Mouse (Mus musculus): ENCODE results near the gene Cdk6. TPM values are rescaled to one million over a fixed set of nuclear protein-coding genes. Genes with fewer than 3 reads are reported as not detected.
A peak's percentile ranks its signal among the peaks of the same experiment; 100 is the strongest.
"Not testable (repeated sequence)": the region's sequence is repeated elsewhere in the genome, so short reads cannot be mapped to it uniquely, and the experiment has no call there.

Cdk6 gene
- polyA plus RNA-seq, 1 experiment from 2014 or later, result 17.8 TPM

- Histone ChIP-seq H3K27me3 (ENCODE audit: control insufficient read depth, insufficient read depth, low read length) (no peaks in the 10 kb centered on the region), H3K27ac (ENCODE audit: low read depth, low read length) (no peak overlapping the region), H3K4me3 (ENCODE audit: low read depth, low read length) (no peak overlapping the region), H3K9ac (ENCODE audit: low read depth, low read length) (no peak overlapping the region), H3K4me1 (replicated peaks; ENCODE audit: control insufficient read depth, insufficient read depth, low read length) (no peaks in the 10 kb centered on the region), H3K36me3 (ENCODE audit: control insufficient read depth, insufficient read depth, low read length) (no peaks in the 10 kb centered on the region), H3K4me2 (replicated peaks; ENCODE audit: low read depth, low read length) (no peak overlapping the region), H3K9me3 (ENCODE audit: control insufficient read depth, low read length) (no peaks in the 10 kb centered on the region)
- no peak for ATAC-seq (ENCODE audit: low FRiP score)
- DNase-seq (ENCODE audit: low spot score), result no peak
- 96% methylated on average over 10 of the region's 10 CpGs for WGBS
Measured at GRCm38 (mm10) chr5:3522826-3523225, 181.5 kb downstream of the Cdk6 start.

- DNase-seq (ENCODE audit: low spot score) (peak; percentile 51), ATAC-seq (ENCODE audit: low FRiP score) (peak; percentile 89)
- H3K4me1 ChIP-seq (replicated peaks; ENCODE audit: control insufficient read depth, insufficient read depth, low read length), result no peaks in the 10 kb centered on the region
- no peaks in the 10 kb centered on the region for H3K9me3 ChIP-seq (ENCODE audit: control insufficient read depth, low read length)
- no peaks in the 10 kb centered on the region for H3K36me3 ChIP-seq (ENCODE audit: control insufficient read depth, insufficient read depth, low read length)
- no peak overlapping the region for H3K9ac ChIP-seq (ENCODE audit: low read depth, low read length)
- no peak overlapping the region for H3K27ac ChIP-seq (ENCODE audit: low read depth, low read length)
- WGBS, result 36% methylated on average over 5 of the region's 5 CpGs
- no peak overlapping the region for H3K4me3 ChIP-seq (ENCODE audit: low read depth, low read length)
- no peak overlapping the region for H3K4me2 ChIP-seq (replicated peaks; ENCODE audit: low read depth, low read length)
- H3K27me3 ChIP-seq (ENCODE audit: control insufficient read depth, insufficient read depth, low read length), result no peaks in the 10 kb centered on the region
Measured at GRCm38 (mm10) chr5:3527041-3527691, 185.9 kb downstream of the Cdk6 start.

GRCm38 (mm10) chr5:3529585-3530189, 188.4 kb downstream of the Cdk6 start:
- no peaks in the 10 kb centered on the region for H3K27me3 ChIP-seq (ENCODE audit: control insufficient read depth, insufficient read depth, low read length)
- no peak overlapping the region for H3K4me2 ChIP-seq (replicated peaks; ENCODE audit: low read depth, low read length)
- no peak for DNase-seq (ENCODE audit: low spot score)
- H3K4me3 ChIP-seq (ENCODE audit: low read depth, low read length), result no peak overlapping the region
- H3K9ac ChIP-seq (ENCODE audit: low read depth, low read length), result no peak overlapping the region
- H3K9me3 ChIP-seq (ENCODE audit: control insufficient read depth, low read length), result no peaks in the 10 kb centered on the region
- no peaks in the 10 kb centered on the region for H3K36me3 ChIP-seq (ENCODE audit: control insufficient read depth, insufficient read depth, low read length)
- 77% methylated on average over 10 of the region's 10 CpGs for WGBS
- no peak overlapping the region for H3K27ac ChIP-seq (ENCODE audit: low read depth, low read length)
- H3K4me1 ChIP-seq (replicated peaks; ENCODE audit: control insufficient read depth, insufficient read depth, low read length), result no peaks in the 10 kb centered on the region
- no peak for ATAC-seq (ENCODE audit: low FRiP score)

GRCm38 (mm10) chr5:3532048-3532447, 190.8 kb downstream of the Cdk6 start:
- not testable (repeated sequence) for H3K4me1 ChIP-seq (replicated peaks; ENCODE audit: control insufficient read depth, insufficient read depth, low read length); H3K27ac ChIP-seq (ENCODE audit: low read depth, low read length); H3K36me3 ChIP-seq (ENCODE audit: control insufficient read depth, insufficient read depth, low read length); H3K27me3 ChIP-seq (ENCODE audit: control insufficient read depth, insufficient read depth, low read length); H3K9me3 ChIP-seq (ENCODE audit: control insufficient read depth, low read length); H3K4me3 ChIP-seq (ENCODE audit: low read depth, low read length); H3K9ac ChIP-seq (ENCODE audit: low read depth, low read length); ATAC-seq (ENCODE audit: low FRiP score); DNase-seq (ENCODE audit: low spot score); H3K4me2 ChIP-seq (replicated peaks; ENCODE audit: low read depth, low read length)

- H3K27me3 ChIP-seq (ENCODE audit: control insufficient read depth, insufficient read depth, low read length), result no peaks in the 10 kb centered on the region
- H3K9ac ChIP-seq (ENCODE audit: low read depth, low read length), result no peak overlapping the region
- H3K4me3 ChIP-seq (ENCODE audit: low read depth, low read length), result no peak overlapping the region
- no peaks in the 10 kb centered on the region for H3K4me1 ChIP-seq (replicated peaks; ENCODE audit: control insufficient read depth, insufficient read depth, low read length)
- H3K9me3 ChIP-seq (ENCODE audit: control insufficient read depth, low read length), result no peaks in the 10 kb centered on the region
- 78% methylated on average over 3 of the region's 3 CpGs for WGBS
- DNase-seq (ENCODE audit: low spot score) (no peak), ATAC-seq (ENCODE audit: low FRiP score) (no peak)
- no peaks in the 10 kb centered on the region for H3K36me3 ChIP-seq (ENCODE audit: control insufficient read depth, insufficient read depth, low read length)
- no peak overlapping the region for H3K27ac ChIP-seq (ENCODE audit: low read depth, low read length)
- no peak overlapping the region for H3K4me2 ChIP-seq (replicated peaks; ENCODE audit: low read depth, low read length)
Measured at GRCm38 (mm10) chr5:3536592-3537212, 195.4 kb downstream of the Cdk6 start.

DNA sequence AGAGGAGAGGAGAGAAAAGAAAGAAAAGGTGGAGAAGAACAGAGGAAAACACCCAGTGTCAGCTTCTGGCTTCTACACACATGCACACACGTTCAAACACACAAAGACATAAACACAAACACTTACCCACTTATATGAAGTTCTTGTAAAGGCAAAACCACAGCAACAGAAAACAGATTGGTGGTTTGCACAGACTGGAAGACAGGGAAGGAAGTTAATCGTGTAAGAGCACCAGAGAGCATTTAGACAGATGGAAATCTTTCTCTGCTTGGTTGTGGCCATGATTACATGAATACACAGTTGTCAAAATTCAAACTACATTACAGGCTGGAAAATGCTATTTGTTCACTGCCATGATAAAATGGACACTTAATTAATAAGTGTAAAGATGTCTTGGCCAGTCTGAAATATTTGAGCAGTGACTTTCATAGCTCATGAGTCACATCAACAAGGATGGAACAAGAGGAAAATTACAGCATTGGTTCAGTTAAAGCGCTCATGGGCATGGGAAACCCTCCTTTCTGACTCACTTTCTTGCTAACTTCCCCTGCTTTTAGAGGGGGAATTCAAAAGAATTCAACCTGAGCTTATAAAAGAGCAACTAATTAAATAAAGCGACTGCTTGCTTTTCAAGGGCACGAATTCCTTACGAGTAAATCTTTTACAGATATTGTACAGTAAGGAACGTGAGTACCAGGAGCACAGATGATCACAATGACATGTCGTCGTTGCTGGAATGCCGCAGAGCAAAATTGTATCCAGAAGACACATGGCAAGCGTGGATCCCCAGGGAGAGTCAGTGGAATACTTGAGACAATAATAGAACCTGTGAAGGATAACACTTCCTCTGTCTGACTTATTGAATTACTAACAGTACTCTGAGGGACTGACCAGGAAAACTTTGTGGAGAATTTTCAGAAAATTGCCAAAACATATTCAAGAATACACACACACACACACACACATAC, 197.5 kb downstream of the Cdk6 start:
- Histone ChIP-seq H3K9me3 (ENCODE audit: control insufficient read depth, low read length) (no peaks in the 10 kb centered on the region), H3K9ac (ENCODE audit: low read depth, low read length) (no peak overlapping the region), H3K27ac (ENCODE audit: low read depth, low read length) (no peak overlapping the region), H3K4me1 (replicated peaks; ENCODE audit: control insufficient read depth, insufficient read depth, low read length) (no peaks in the 10 kb centered on the region), H3K4me3 (ENCODE audit: low read depth, low read length) (no peak overlapping the region), H3K4me2 (replicated peaks; ENCODE audit: low read depth, low read length) (no peak overlapping the region), H3K27me3 (ENCODE audit: control insufficient read depth, insufficient read depth, low read length) (no peaks in the 10 kb centered on the region), H3K36me3 (ENCODE audit: control insufficient read depth, insufficient read depth, low read length) (no peaks in the 10 kb centered on the region)
- ATAC-seq (ENCODE audit: low FRiP score) (no peak), DNase-seq (ENCODE audit: low spot score) (no peak)
- 69% methylated on average over 11 of the region's 11 CpGs for WGBS

GRCm38 (mm10) chr5:3541871-3542270, 200.6 kb downstream of the Cdk6 start:
- Histone ChIP-seq H3K27ac (ENCODE audit: low read depth, low read length) (no peak overlapping the region), H3K9ac (ENCODE audit: low read depth, low read length) (no peak overlapping the region), H3K36me3 (ENCODE audit: control insufficient read depth, insufficient read depth, low read length) (0 out of 2 replicates have a peak, but pooled peaks cover under 1% of the 10 kb centered on the region), H3K27me3 (ENCODE audit: control insufficient read depth, insufficient read depth, low read length) (no peaks in the 10 kb centered on the region), H3K9me3 (ENCODE audit: control insufficient read depth, low read length) (no peaks in the 10 kb centered on the region), H3K4me1 (replicated peaks; ENCODE audit: control insufficient read depth, insufficient read depth, low read length) (no peaks in the 10 kb centered on the region), H3K4me3 (ENCODE audit: low read depth, low read length) (no peak overlapping the region), H3K4me2 (replicated peaks; ENCODE audit: low read depth, low read length) (no peak overlapping the region)
- ATAC-seq (ENCODE audit: low FRiP score) (no peak), DNase-seq (ENCODE audit: low spot score) (no peak)
- WGBS, result 83% methylated on average over 6 of the region's 6 CpGs

- Histone ChIP-seq H3K36me3 (ENCODE audit: control insufficient read depth, insufficient read depth, low read length) (0 out of 2 replicates have a peak, but pooled peaks cover 2% of the 10 kb centered on the region), H3K27me3 (ENCODE audit: control insufficient read depth, insufficient read depth, low read length) (no peaks in the 10 kb centered on the region), H3K27ac (ENCODE audit: low read depth, low read length) (peak within 1 kb of the TSS; percentile 79), H3K4me3 (ENCODE audit: low read depth, low read length) (peak within 1 kb of the TSS; percentile 89), H3K9me3 (ENCODE audit: control insufficient read depth, low read length) (no peaks in the 10 kb centered on the region), H3K4me2 (replicated peaks; ENCODE audit: low read depth, low read length) (peak within 1 kb of the TSS; percentile 52), H3K4me1 (replicated peaks; ENCODE audit: control insufficient read depth, insufficient read depth, low read length) (no peaks in the 10 kb centered on the region), H3K9ac (ENCODE audit: low read depth, low read length) (peak within 1 kb of the TSS; percentile 95)
- under 1% methylated on average over 59 of the region's 80 CpGs for WGBS
- peak; percentile 98 for ATAC-seq (ENCODE audit: low FRiP score)
- peak; percentile 98 for DNase-seq (ENCODE audit: low spot score)
Measured at GRCm38 (mm10) chr5:3543629-3544479, 202.6 kb downstream of the Cdk6 start, which contains the start of gene Fam133b. TSS of gene Fam133b (plus strand) at chr5:3543833.
